Mouse (Mus musculus) midbrain, embryonic 16.5 days (tissue): ENCODE results near the gene Trim31. TPM values are rescaled to one million over a fixed set of nuclear protein-coding genes. Genes with fewer than 3 reads are reported as not detected.

Source experiments
- ATAC-seq: fragments of 200-750 bp; cut with Nextera tagmentation; 2 replicates; pipeline ENCODE4 v1.8.0; 2017; ENCODE audit warnings: moderate TSS enrichment
- H3K27ac ChIP-seq: fragments of 300-500 bp; sonication (generic); 2 replicates; pipeline ENCODE4 v1.5.1; 2014; ENCODE audit warnings: mild to moderate bottlenecking, low read length, mixed read lengths
- H3K27me3 ChIP-seq: fragments of 300-500 bp; sonication (generic); 2 replicates; pipeline ENCODE4 v1.6.1; 2014; ENCODE audit warnings: low read depth, low read length, mixed read lengths; ENCODE audit not compliant: control insufficient read depth, insufficient read depth
- H3K36me3 ChIP-seq: fragments of 300-500 bp; sonication (generic); 2 replicates; pipeline ENCODE4 v1.6.1; 2014; ENCODE audit warnings: mild to moderate bottlenecking, low read length, moderate library complexity, mixed read lengths; ENCODE audit not compliant: control insufficient read depth, insufficient read depth
- H3K4me1 ChIP-seq: fragments of 300-500 bp; sonication (generic); 2 replicates; pipeline ENCODE4 v1.6.1; 2014; ENCODE audit warnings: mild to moderate bottlenecking, low read length, mixed read lengths; ENCODE audit not compliant: control insufficient read depth, insufficient read depth
- H3K4me2 ChIP-seq: fragments of 300-500 bp; sonication (generic); 2 replicates; pipeline ENCODE4 v1.6.1; 2014; ENCODE audit warnings: mild to moderate bottlenecking, low read length, mixed read lengths
- H3K4me3 ChIP-seq: fragments of 300-500 bp; sonication (generic); 2 replicates; pipeline ENCODE4 v1.5.1; 2014; ENCODE audit warnings: low read depth, mild to moderate bottlenecking, low read length, moderate library complexity, mixed read lengths
- H3K9ac ChIP-seq: fragments of 300-500 bp; sonication (generic); 2 replicates; pipeline ENCODE4 v1.6.1; 2014; ENCODE audit warnings: low read depth, low read length, mixed read lengths
- H3K9me3 ChIP-seq: fragments of 300-500 bp; sonication (generic); replicated peaks from 2 replicates; pipeline ENCODE4 v1.6.1; 2014; ENCODE audit warnings: mild to moderate bottlenecking, low read length, mixed read lengths; ENCODE audit not compliant: control insufficient read depth, poor library complexity, severe bottlenecking
- WGBS: fragments of 180-500 bp; shearing (Covaris S2); extraction: QIAGEN DNeasy Blood & Tissue Kit; methylation state at CpG from one replicate; pipeline ENCODE4 v1.1.7; 2014; 5-methylcytosine and 5-hydroxymethylcytosine counted together
- polyA plus RNA-seq: library from polyadenylated mRNA; unstranded; fragments of >200 nt; fragmentation: Nextera tagmentation; extraction: Ambion mirVana; gene quantifications from 2 replicates; pipeline ENCODE4 v1.2.1, GENCODE M21; 2015

Gene Trim31
- polyA plus RNA-seq, 1 experiment from 2014 or later = not detected

- no peaks in the 10 kb centered on the region for H3K4me1 ChIP-seq
- H3K9ac ChIP-seq = no peak overlapping the region
- H3K4me3 ChIP-seq = no peak overlapping the region
- no peak for ATAC-seq
- no peaks in the 10 kb centered on the region for H3K27me3 ChIP-seq
- no peaks in the 10 kb centered on the region for H3K9me3 ChIP-seq
- no peak overlapping the region for H3K27ac ChIP-seq
- no peak overlapping the region for H3K4me2 ChIP-seq
- WGBS = 57% methylated on average over 4 of the region's 4 CpGs
- H3K36me3 ChIP-seq = no peaks in the 10 kb centered on the region
Observed at GRCm38 (mm10) chr17:36909802-36910201, 11.9 kb downstream of the Trim31 start.

DNA sequence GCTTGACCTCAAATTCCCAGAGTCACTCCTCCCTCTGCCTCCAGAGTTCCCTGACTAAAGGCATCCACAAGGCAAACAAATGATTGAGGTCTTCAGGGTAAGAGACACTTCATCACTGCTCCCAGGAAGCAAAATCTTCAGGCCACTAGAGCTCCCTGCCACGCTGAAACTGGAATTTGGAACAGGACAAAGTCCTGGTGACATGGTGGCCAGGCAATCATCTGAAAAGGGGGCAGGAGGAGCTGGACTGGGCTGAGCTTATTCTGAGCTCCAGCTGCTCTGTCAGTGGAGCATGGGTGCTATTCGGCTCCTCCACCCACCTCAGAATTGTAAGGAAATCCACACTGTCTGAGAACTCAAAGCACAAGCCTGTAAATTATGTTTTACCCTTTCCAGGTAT is 14.1 kb downstream of the Trim31 start:
- Histone ChIP-seq H3K4me2 (no peak overlapping the region), H3K4me1 (no peaks in the 10 kb centered on the region), H3K36me3 (no peaks in the 10 kb centered on the region), H3K4me3 (no peak overlapping the region), H3K9me3 (no peaks in the 10 kb centered on the region), H3K27me3 (no peaks in the 10 kb centered on the region), H3K27ac (no peak overlapping the region), H3K9ac (no peak overlapping the region)
- 65% methylated on average over 2 of the region's 2 CpGs for WGBS
- no peak for ATAC-seq

DNA sequence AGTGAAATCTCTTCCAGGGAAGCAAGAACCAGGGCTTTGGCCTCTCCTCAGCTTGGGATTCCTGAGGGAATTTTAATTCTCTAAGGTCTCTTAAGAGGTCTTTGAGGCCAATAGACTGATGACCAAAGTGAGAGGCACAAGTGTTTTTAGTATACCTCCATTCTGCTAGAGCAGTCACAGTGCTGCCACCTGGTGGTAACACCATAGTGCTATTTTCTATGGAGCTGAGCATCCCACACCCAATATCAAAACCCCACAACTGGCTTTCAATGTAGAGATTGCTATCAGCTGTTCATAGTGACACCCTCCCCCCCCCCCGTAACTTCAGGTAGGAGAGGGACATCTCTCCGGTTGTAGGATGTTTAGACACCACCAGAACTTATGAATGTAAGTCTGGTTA is 16.2 kb downstream of the Trim31 start:
- no peaks in the 10 kb centered on the region for H3K9me3 ChIP-seq
- H3K27ac ChIP-seq = no peak overlapping the region
- no peak overlapping the region for H3K4me2 ChIP-seq
- H3K36me3 ChIP-seq = no peaks in the 10 kb centered on the region
- WGBS = 12% methylated on average over 2 of the region's 2 CpGs
- H3K27me3 ChIP-seq = no peaks in the 10 kb centered on the region
- no peak overlapping the region for H3K4me3 ChIP-seq
- no peak overlapping the region for H3K9ac ChIP-seq
- no peaks in the 10 kb centered on the region for H3K4me1 ChIP-seq
- ATAC-seq = no peak

DNA sequence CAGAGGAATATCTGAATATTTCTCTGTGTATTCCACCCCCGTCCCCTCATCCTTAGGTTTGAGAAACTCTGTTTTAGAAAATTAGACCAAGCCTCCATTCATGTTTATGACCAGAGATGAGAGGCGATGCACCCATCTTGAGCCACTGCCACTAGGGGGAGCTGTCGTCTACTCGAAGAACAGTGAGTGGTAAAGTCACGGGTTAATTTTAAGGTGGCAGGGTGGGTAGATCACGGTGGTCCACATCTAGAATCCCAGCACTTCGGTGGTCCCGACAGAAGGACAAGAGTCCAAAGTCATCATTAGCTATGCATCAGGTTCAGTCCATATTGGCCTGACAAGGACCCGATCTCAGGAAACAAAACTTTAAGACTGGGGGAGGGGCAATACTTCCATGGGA is 17.2 kb downstream of the Trim31 start:
- no peak for ATAC-seq
- no peak overlapping the region for H3K9ac ChIP-seq
- no peaks in the 10 kb centered on the region for H3K27me3 ChIP-seq
- H3K4me2 ChIP-seq = no peak overlapping the region
- H3K4me1 ChIP-seq = no peaks in the 10 kb centered on the region
- H3K27ac ChIP-seq = no peak overlapping the region
- H3K9me3 ChIP-seq = no peaks in the 10 kb centered on the region
- H3K4me3 ChIP-seq = no peak overlapping the region
- H3K36me3 ChIP-seq = no peaks in the 10 kb centered on the region
- WGBS = 15% methylated on average over 9 of the region's 9 CpGs

DNA sequence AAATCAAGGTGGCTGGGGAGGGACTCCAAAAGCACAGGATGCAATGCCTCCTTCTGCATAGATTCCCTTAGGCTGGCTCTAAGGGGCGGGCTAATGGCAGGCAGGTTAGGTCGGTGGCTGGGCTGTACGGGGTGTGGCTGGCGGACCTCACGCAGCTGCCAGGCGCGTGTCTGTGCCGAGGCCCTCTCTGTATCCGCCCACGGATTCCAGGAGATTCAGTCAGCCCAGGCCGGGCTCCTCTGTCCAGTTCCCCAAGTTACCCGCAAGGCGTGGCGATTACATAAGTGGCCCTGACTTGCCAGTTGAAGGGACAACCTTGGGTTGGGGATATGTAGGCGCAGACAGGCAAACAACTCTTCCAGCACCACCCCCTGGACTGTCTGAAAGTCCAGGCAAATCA is 22.3 kb downstream of the Trim31 start:
- no peak overlapping the region for H3K4me3 ChIP-seq
- H3K27me3 ChIP-seq = no peaks in the 10 kb centered on the region
- WGBS = 54% methylated on average over 15 of the region's 15 CpGs
- H3K9me3 ChIP-seq = no peaks in the 10 kb centered on the region
- H3K4me1 ChIP-seq = no peaks in the 10 kb centered on the region
- no peaks in the 10 kb centered on the region for H3K36me3 ChIP-seq
- H3K4me2 ChIP-seq = no peak overlapping the region
- H3K9ac ChIP-seq = no peak overlapping the region
- ATAC-seq = no peak
- no peak overlapping the region for H3K27ac ChIP-seq

GRCm38 (mm10) chr17:36922715-36923114 is 24.8 kb downstream of the Trim31 start:
- no peak overlapping the region for H3K9ac ChIP-seq
- H3K4me2 ChIP-seq = no peak overlapping the region
- ATAC-seq = no peak
- no peaks in the 10 kb centered on the region for H3K36me3 ChIP-seq
- no peaks in the 10 kb centered on the region for H3K4me1 ChIP-seq
- no peaks in the 10 kb centered on the region for H3K9me3 ChIP-seq
- H3K4me3 ChIP-seq = no peak overlapping the region
- H3K27me3 ChIP-seq = no peaks in the 10 kb centered on the region
- no peak overlapping the region for H3K27ac ChIP-seq
- WGBS = 88% methylated on average over 4 of the region's 4 CpGs

DNA sequence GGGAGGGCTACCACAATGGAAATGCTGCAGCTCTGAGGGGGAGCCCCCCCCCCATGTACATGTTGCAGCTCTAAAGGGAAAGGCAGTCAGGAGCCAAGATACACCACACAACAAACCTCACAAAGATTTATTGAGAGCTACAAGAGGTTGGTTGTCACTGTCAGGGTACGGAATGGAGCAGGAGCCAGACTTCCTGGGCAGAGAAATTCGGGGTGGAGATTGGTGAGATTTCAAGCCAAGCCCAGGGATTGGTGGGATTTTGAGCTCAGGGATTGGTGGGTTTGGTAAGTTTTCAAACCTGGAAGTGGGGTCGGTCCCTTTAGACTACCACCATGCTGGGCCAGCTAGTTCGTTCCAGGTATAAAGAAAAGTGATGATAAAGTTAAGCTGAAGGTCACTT is 25.6 kb downstream of the Trim31 start:
- no peak overlapping the region for H3K9ac ChIP-seq
- WGBS = 73% methylated on average over 4 of the region's 4 CpGs
- no peaks in the 10 kb centered on the region for H3K9me3 ChIP-seq
- H3K4me2 ChIP-seq = no peak overlapping the region
- H3K4me3 ChIP-seq = no peak overlapping the region
- no peak overlapping the region for H3K27ac ChIP-seq
- H3K27me3 ChIP-seq = no peaks in the 10 kb centered on the region
- no peaks in the 10 kb centered on the region for H3K4me1 ChIP-seq
- H3K36me3 ChIP-seq = no peaks in the 10 kb centered on the region
- ATAC-seq = no peak

GRCm38 (mm10) chr17:36927496-36928120 is 29.7 kb downstream of the Trim31 start:
- H3K27me3 ChIP-seq = no peaks in the 10 kb centered on the region
- 74% methylated on average over 10 of the region's 10 CpGs for WGBS
- no peaks in the 10 kb centered on the region for H3K36me3 ChIP-seq
- H3K27ac ChIP-seq = no peak overlapping the region
- H3K9me3 ChIP-seq = no peaks in the 10 kb centered on the region
- no peak overlapping the region for H3K9ac ChIP-seq
- no peak overlapping the region for H3K4me3 ChIP-seq
- no peak for ATAC-seq
- no peaks in the 10 kb centered on the region for H3K4me1 ChIP-seq
- H3K4me2 ChIP-seq = no peak overlapping the region

GRCm38 (mm10) chr17:36929236-36929932 is 31.5 kb downstream of the Trim31 start:
- Histone ChIP-seq H3K4me2 (no peak overlapping the region), H3K9me3 (no peaks in the 10 kb centered on the region), H3K4me1 (no peaks in the 10 kb centered on the region), H3K4me3 (no peak overlapping the region), H3K27me3 (no peaks in the 10 kb centered on the region), H3K27ac (no peak overlapping the region), H3K36me3 (no peaks in the 10 kb centered on the region), H3K9ac (no peak overlapping the region)
- 76% methylated on average over 12 of the region's 12 CpGs for WGBS
- ATAC-seq = no peak
